Mouse (Mus musculus) myocyte (in vitro differentiated cells): Measurements from ENCODE around the gene Avl9. TPM values are rescaled to one million over a fixed set of nuclear protein-coding genes. Genes with fewer than 3 reads are reported as not detected.

Source experiments
- H3K27me3 ChIP-seq: one replicate; pipeline ENCODE4 v1.6.1; 2011; ENCODE audit not compliant: control insufficient read depth, insufficient read depth, insufficient read length
- H3K36me3 ChIP-seq: one replicate; pipeline ENCODE4 v1.6.1; 2011; ENCODE audit not compliant: control insufficient read depth, insufficient read depth
- H3K4me2 ChIP-seq: one replicate; pipeline ENCODE4 v1.6.1; 2011; ENCODE audit warnings: low read depth, control low read depth
- H3K4me3 ChIP-seq: one replicate; pipeline ENCODE4 v1.5.1; 2011; ENCODE audit warnings: mild to moderate bottlenecking, control low read depth, moderate library complexity
- H3K79me2 ChIP-seq: one replicate; pipeline ENCODE4 v1.6.1; 2011; ENCODE audit not compliant: control insufficient read depth, insufficient read depth
- H3ac ChIP-seq: one replicate; pipeline ENCODE4 v1.6.1; 2011; ENCODE audit not compliant: control insufficient read depth, insufficient read length
- CEBPB ChIP-seq: IDR thresholded peaks from 2 replicates; pipeline ENCODE4 v1.6.1; 2011; ENCODE audit warnings: mild to moderate bottlenecking, moderate library complexity; ENCODE audit not compliant: poor library complexity, insufficient read depth, severe bottlenecking
- E2F4 ChIP-seq: IDR thresholded peaks from one replicate; pipeline ENCODE4 v1.6.1; 2011; ENCODE audit warnings: mild to moderate bottlenecking, control low read depth, moderate library complexity; ENCODE audit not compliant: insufficient read depth
- MAX ChIP-seq: IDR thresholded peaks from one replicate; pipeline ENCODE4 v1.6.1; 2011; ENCODE audit warnings: low read depth, mild to moderate bottlenecking, control low read depth
- MYOD1 ChIP-seq, 3 experiments: IDR thresholded peaks; one replicate each; pipeline ENCODE4 v1.6.1; 2011; ENCODE audit warnings: control low read depth in 2 of 3, low read depth in 2 of 3, mild to moderate bottlenecking in 2 of 3, moderate library complexity in 1 of 3; ENCODE audit not compliant: insufficient read length in 2 of 3, control insufficient read depth in 1 of 3
- MYOG ChIP-seq, 3 experiments: IDR thresholded peaks; one replicate each; pipeline ENCODE4 v1.6.1; 2011; ENCODE audit warnings: control low read depth in 2 of 3, low read depth in 2 of 3, mild to moderate bottlenecking in 2 of 3; ENCODE audit not compliant: insufficient read length in 2 of 3, control insufficient read depth in 1 of 3, insufficient read depth in 1 of 3
- POLR2A ChIP-seq: IDR thresholded peaks from one replicate; pipeline ENCODE4 v1.6.1; 2011; ENCODE audit warnings: low read depth, mild to moderate bottlenecking, control low read depth, moderate library complexity; ENCODE audit not compliant: insufficient read length
- POLR2AphosphoS2 ChIP-seq: IDR thresholded peaks from one replicate; pipeline ENCODE4 v1.6.1; 2011; ENCODE audit warnings: low read depth, control low read depth; ENCODE audit not compliant: insufficient read length
- REST ChIP-seq: IDR thresholded peaks from one replicate; pipeline ENCODE4 v1.6.1; 2011; ENCODE audit warnings: mild to moderate bottlenecking, control low read depth, moderate library complexity; ENCODE audit not compliant: insufficient read depth, insufficient read length
- SRF ChIP-seq: IDR thresholded peaks from one replicate; pipeline ENCODE4 v1.6.1; 2011; ENCODE audit warnings: low read depth; ENCODE audit not compliant: control insufficient read depth, insufficient read length
- TCF12 ChIP-seq: IDR thresholded peaks from one replicate; pipeline ENCODE4 v1.6.1; 2011; ENCODE audit warnings: mild to moderate bottlenecking, control low read depth; ENCODE audit not compliant: poor library complexity, insufficient read depth, severe bottlenecking
- TCF3 ChIP-seq: IDR thresholded peaks from one replicate; pipeline ENCODE4 v1.6.1; 2011; ENCODE audit warnings: low read depth, control low read depth; ENCODE audit not compliant: insufficient read length
- USF1 ChIP-seq: IDR thresholded peaks from one replicate; pipeline ENCODE4 v1.6.1; 2011; ENCODE audit warnings: low read depth, mild to moderate bottlenecking, control low read depth, moderate library complexity
- polyA plus RNA-seq: library from polyadenylated mRNA; unstranded; fragments of >200 nt; fragmentation: generic; extraction: Trizol; gene quantifications from one replicate; pipeline ENCODE4 v1.2.1, GENCODE M21; 2012; ENCODE audit warnings: missing spikeins

The Avl9 gene
- polyA plus RNA-seq, 1 experiment: 1.8 TPM

DNA sequence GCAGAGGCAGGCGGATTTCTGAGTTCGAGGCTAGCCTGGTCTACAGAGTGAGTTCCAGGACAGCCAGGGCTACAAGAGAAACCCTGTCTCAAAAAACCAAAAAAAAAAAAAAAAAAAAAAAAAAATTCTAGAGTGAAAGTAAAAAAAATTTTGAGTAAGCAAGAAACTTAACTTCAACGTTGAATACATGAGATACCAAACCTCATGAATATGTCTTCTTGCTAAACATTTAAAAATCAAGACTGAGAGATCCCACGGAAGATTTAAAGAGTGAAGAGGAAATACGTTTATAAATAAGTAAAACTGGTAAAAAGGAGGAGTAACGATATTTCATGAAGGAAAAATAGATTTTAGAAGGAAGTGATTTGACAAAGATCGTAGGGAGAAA lies 519 bp upstream of the Avl9 start:
- Histone ChIP-seq H3K79me2 (peaks cover 35% of the 10 kb centered on the region), H3K27me3 (no peaks in the 10 kb centered on the region), H3ac (peak overlapping the region; percentile 14), H3K36me3 (no peaks in the 10 kb centered on the region), H3K4me3 (peak overlapping the region; percentile 63), H3K4me2 (peak overlapping the region; percentile 52)
- TF ChIP-seq SRF: no peak
- TF ChIP-seq TCF3: no peak
- no peak for TF ChIP-seq POLR2AphosphoS2
- TF ChIP-seq MAX: no peak
- no peak for TF ChIP-seq TCF12
- no peak for TF ChIP-seq POLR2A
- no peak for TF ChIP-seq MYOG (IDR thresholded peaks at IDR 0.05; ENCODE audit: control insufficient read depth in 1 of 3, insufficient read depth in 1 of 3, insufficient read length in 2 of 3, low read depth in 2 of 3)
- no peak for TF ChIP-seq E2F4
- no peak for TF ChIP-seq USF1
- no peak for TF ChIP-seq MYOD1 (IDR thresholded peaks at IDR 0.05; ENCODE audit: control insufficient read depth in 1 of 3, insufficient read length in 2 of 3, low read depth in 2 of 3)
- TF ChIP-seq REST: no peak
- no peak for TF ChIP-seq CEBPB

GRCm38 (mm10) chr6:56715270-56715666 lies 569 bp downstream of the Avl9 start:
- peak overlapping the region; percentile 14 for H3ac ChIP-seq
- H3K4me3 ChIP-seq: peak overlapping the region; percentile 63
- peak overlapping the region; percentile 85 for H3K4me2 ChIP-seq
- TF ChIP-seq SRF (no peak), TCF3 (no peak), MYOD1 (IDR thresholded peaks at IDR 0.05; ENCODE audit: control insufficient read depth in 1 of 3, insufficient read length in 2 of 3, low read depth in 2 of 3) (no peak), CEBPB (no peak), POLR2A (no peak), E2F4 (no peak), USF1 (no peak), REST (no peak), MYOG (IDR thresholded peaks at IDR 0.05; ENCODE audit: control insufficient read depth in 1 of 3, insufficient read depth in 1 of 3, insufficient read length in 2 of 3, low read depth in 2 of 3) (no peak), MAX (no peak), POLR2AphosphoS2 (no peak), TCF12 (no peak)
- peaks cover 37% of the 10 kb centered on the region for H3K79me2 ChIP-seq
- no peaks in the 10 kb centered on the region for H3K36me3 ChIP-seq
- H3K27me3 ChIP-seq: no peaks in the 10 kb centered on the region

- TF ChIP-seq SRF: no peak
- no peaks in the 10 kb centered on the region for H3K27me3 ChIP-seq
- peaks cover 3% of the 10 kb centered on the region for H3K36me3 ChIP-seq
- H3K4me2 ChIP-seq: no peak overlapping the region
- no peak overlapping the region for H3ac ChIP-seq
- peaks cover 43% of the 10 kb centered on the region for H3K79me2 ChIP-seq
- no peak overlapping the region for H3K4me3 ChIP-seq
These were observed 4.4 kb downstream of the Avl9 start for GRCm38 (mm10) chr6:56719071-56719470.

GRCm38 (mm10) chr6:56720877-56721276 lies 6.2 kb downstream of the Avl9 start:
- no peak overlapping the region for H3K4me2 ChIP-seq
- peaks cover 13% of the 10 kb centered on the region for H3K36me3 ChIP-seq
- H3K27me3 ChIP-seq: no peaks in the 10 kb centered on the region
- peaks cover 39% of the 10 kb centered on the region for H3K79me2 ChIP-seq
- no peak overlapping the region for H3K4me3 ChIP-seq
- no peak for TF ChIP-seq POLR2A
- no peak for TF ChIP-seq MYOD1 (IDR thresholded peaks at IDR 0.05; ENCODE audit: control insufficient read depth in 1 of 3, insufficient read length in 2 of 3, low read depth in 2 of 3)
- no peak for TF ChIP-seq SRF
- TF ChIP-seq MYOG (IDR thresholded peaks at IDR 0.05; ENCODE audit: control insufficient read depth in 1 of 3, insufficient read depth in 1 of 3, insufficient read length in 2 of 3, low read depth in 2 of 3): no peak
- TF ChIP-seq USF1: no peak
- no peak for TF ChIP-seq CEBPB
- TF ChIP-seq POLR2AphosphoS2: no peak
- no peak for TF ChIP-seq TCF12
- no peak for TF ChIP-seq REST
- TF ChIP-seq TCF3: no peak
- no peak for TF ChIP-seq E2F4
- H3ac ChIP-seq: no peak overlapping the region

DNA sequence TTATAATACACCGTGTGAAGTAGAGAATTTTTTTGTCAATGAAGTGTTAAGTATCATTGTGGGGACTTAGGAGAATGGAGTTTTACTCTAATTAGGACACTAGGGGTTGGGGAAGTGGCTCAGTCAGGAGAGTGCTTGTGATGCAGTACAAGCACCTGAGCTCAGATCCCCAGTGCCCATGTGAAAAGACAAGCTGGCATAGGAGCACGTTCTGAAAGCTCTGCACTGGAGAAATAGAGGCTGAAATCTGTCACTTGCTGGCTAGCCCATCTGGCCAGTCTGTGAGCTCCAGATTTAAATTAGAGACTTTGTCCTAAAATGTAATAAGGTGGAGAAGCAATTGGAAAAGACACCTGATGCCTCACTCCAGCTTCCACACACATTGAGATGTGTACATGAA lies 17.8 kb downstream of the Avl9 start:
- Histone ChIP-seq H3K36me3 (peaks cover 52% of the 10 kb centered on the region), H3ac (no peak overlapping the region), H3K4me3 (no peak overlapping the region), H3K4me2 (no peak overlapping the region), H3K27me3 (no peaks in the 10 kb centered on the region), H3K79me2 (no peaks in the 10 kb centered on the region)
- no peak for TF ChIP-seq POLR2AphosphoS2
- TF ChIP-seq CEBPB: no peak
- no peak for TF ChIP-seq MYOG (IDR thresholded peaks at IDR 0.05; ENCODE audit: control insufficient read depth in 1 of 3, insufficient read depth in 1 of 3, insufficient read length in 2 of 3, low read depth in 2 of 3)
- TF ChIP-seq E2F4: no peak
- TF ChIP-seq TCF12: no peak
- TF ChIP-seq REST: no peak
- no peak for TF ChIP-seq MYOD1 (IDR thresholded peaks at IDR 0.05; ENCODE audit: control insufficient read depth in 1 of 3, insufficient read length in 2 of 3, low read depth in 2 of 3)
- TF ChIP-seq TCF3: no peak
- TF ChIP-seq MAX: no peak
- no peak for TF ChIP-seq USF1
- no peak for TF ChIP-seq POLR2A
- TF ChIP-seq SRF: no peak
